Mouse (Mus musculus): ENCODE measurements around the gene Lfng. TPM values are rescaled to one million over a fixed set of nuclear protein-coding genes. Genes with fewer than 3 reads are reported as not detected.
A peak's percentile ranks its signal among the peaks of the same experiment; 100 is the strongest.

Gene Lfng
- total RNA-seq, 2 experiments from 2014 or later = 18.1 to 22.4 TPM

GRCm38 (mm10) chr5:140636316-140637057 is 29.4 kb downstream of the Lfng start:
- no peak for DNase-seq
- intact Hi-C loops (cut with DNase I) = no loop called here

GRCm38 (mm10) chr5:140637058-140637410 is 29.9 kb downstream of the Lfng start:
- intact Hi-C loops (cut with DNase I) = no loop called here
- DNase-seq = no peak

- intact Hi-C loops (cut with DNase I) = no loop called here
- DNase-seq = no peak
These were observed 30.9 kb downstream of the Lfng start for GRCm38 (mm10) chr5:140637989-140638388.

GRCm38 (mm10) chr5:140638484-140638883 is 31.4 kb downstream of the Lfng start:
- intact Hi-C loops (cut with DNase I) = no loop called here
- DNase-seq = no peak

GRCm38 (mm10) chr5:140639312-140639711 is 32.2 kb downstream of the Lfng start:
- intact Hi-C loops (cut with DNase I) = no loop called here
- DNase-seq = no peak

GRCm38 (mm10) chr5:140639871-140640270 is 32.8 kb downstream of the Lfng start:
- peak; percentile 63 to 78 for DNase-seq
- intact Hi-C loops (cut with DNase I) = no loop called here

GRCm38 (mm10) chr5:140640812-140641211 is 33.7 kb downstream of the Lfng start:
- DNase-seq = no peak
- intact Hi-C loops (cut with DNase I) = no loop called here

GRCm38 (mm10) chr5:140641254-140641928 is 34.3 kb downstream of the Lfng start:
- intact Hi-C loops (cut with DNase I) = no loop called here
- peak in 1 of 2 experiments; percentile 54 for DNase-seq

GRCm38 (mm10) chr5:140642076-140642475 is 35.0 kb downstream of the Lfng start:
- no peak for DNase-seq

GRCm38 (mm10) chr5:140644263-140644662 is 37.1 kb downstream of the Lfng start:
- intact Hi-C loops (cut with DNase I) = no loop called here
- DNase-seq = no peak

More at GRCm38 (mm10) chr5:140642076-140642475, 35.0 kb downstream of the Lfng start:
- intact Hi-C loops (cut with DNase I) = no loop called here

GRCm38 (mm10) chr5:140644702-140645201 is 37.6 kb downstream of the Lfng start:
- intact Hi-C loops (cut with DNase I) = no loop called here
- peak; percentile 48 to 53 for DNase-seq

- intact Hi-C loops (cut with DNase I) = no loop called here
- no peak for DNase-seq
These were observed 38.3 kb downstream of the Lfng start for GRCm38 (mm10) chr5:140645454-140645853.

- DNase-seq = no peak
- intact Hi-C loops (cut with DNase I) = no loop called here
These were observed 39.1 kb downstream of the Lfng start for GRCm38 (mm10) chr5:140646171-140646570.

- intact Hi-C loops (cut with DNase I) = no loop called here
- no peak for DNase-seq
These were observed 40.1 kb downstream of the Lfng start for GRCm38 (mm10) chr5:140647031-140647760.

GRCm38 (mm10) chr5:140647821-140648518 is 40.9 kb downstream of the Lfng start:
- peak; percentile 52 to 62 for DNase-seq
- intact Hi-C loops (cut with DNase I) = no loop called here

GRCm38 (mm10) chr5:140648519-140649100 is 41.5 kb downstream of the Lfng start, which contains the start of gene Ttyh3:
Ttyh3 (minus strand) TSS chr5:140649031.
- no peak for DNase-seq
- intact Hi-C loops (cut with DNase I) = no loop called here

GRCm38 (mm10) chr5:140649101-140649667 is 42.1 kb downstream of the Lfng start:
- intact Hi-C loops (cut with DNase I) = no loop called here

GRCm38 (mm10) chr5:140649881-140650414 is 42.8 kb downstream of the Lfng start:
- DNase-seq = no peak
- intact Hi-C loops (cut with DNase I) = no loop called here

More at GRCm38 (mm10) chr5:140649101-140649667, 42.1 kb downstream of the Lfng start:
- DNase-seq = peak; percentile 97 to 98

GRCm38 (mm10) chr5:140651231-140651630 is 44.1 kb downstream of the Lfng start:
- intact Hi-C loops (cut with DNase I) = no loop called here
- no peak for DNase-seq

Data from heart, postnatal 14 days (tissue).